Mouse (Mus musculus) monocyte, adult 5-6 weeks (primary cell): ENCODE data around the gene Rilp. TPM values are rescaled to one million over a fixed set of nuclear protein-coding genes. Genes with fewer than 3 reads are reported as not detected.

Experiments used
- ATAC-seq: fragments of 153-309, 156-312 bp; replicated peaks from 2 replicates; pipeline ENCODE4 v1.8.0; 2017; ENCODE audit warnings: mild to moderate bottlenecking; ENCODE audit not compliant: low TSS enrichment, insufficient number of reproducible peaks, severe bottlenecking, poor library complexity, low FRiP score
- total RNA-seq: library from RNA; stranded (forward); fragments of 200-1000, 200-491, 200-594 nt; gene quantifications from 3 replicates; pipeline ENCODE4 v1.2.3, GENCODE M21; 2017

Rilp gene
- total RNA-seq: 3.7 to 7.0 TPM (median 4.9 TPM) in 3 replicates

- no peak for ATAC-seq
Observed at GRCm38 (mm10) chr11:75509741-75510626, at the start of gene Rilp. TSS of gene Rilp (plus strand) at chr11:75510094.

- peak; percentile 44 for ATAC-seq
Observed at GRCm38 (mm10) chr11:75460103-75460843, 49.6 kb upstream of the Rilp start.

GRCm38 (mm10) chr11:75460844-75461742 lies 48.8 kb upstream of the Rilp start, which contains the start of gene Tlcd2:
TSS of gene Tlcd2 (plus strand) at chr11:75461715.
- peak; percentile 73 for ATAC-seq

- ATAC-seq: no peak
Observed at GRCm38 (mm10) chr11:75461743-75462252, 48.1 kb upstream of the Rilp start.

GRCm38 (mm10) chr11:75462253-75462783 lies 47.6 kb upstream of the Rilp start:
- ATAC-seq: 0 out of 2 replicates have a peak, but pooled peaks have one; percentile 7

GRCm38 (mm10) chr11:75462865-75463336 lies 47.0 kb upstream of the Rilp start:
- ATAC-seq: no peak

GRCm38 (mm10) chr11:75463624-75464023 lies 46.3 kb upstream of the Rilp start:
- no peak for ATAC-seq

GRCm38 (mm10) chr11:75464417-75464816 lies 45.5 kb upstream of the Rilp start:
- ATAC-seq: no peak

- ATAC-seq: no peak
Observed at GRCm38 (mm10) chr11:75465051-75465450, 44.8 kb upstream of the Rilp start.

- no peak for ATAC-seq
Observed at GRCm38 (mm10) chr11:75466731-75467505, 43.0 kb upstream of the Rilp start.

- ATAC-seq: peak; percentile 28; the same call in 1 of the 2 replicates
Observed at GRCm38 (mm10) chr11:75467512-75468215, 42.2 kb upstream of the Rilp start.

- ATAC-seq: no peak
Observed at GRCm38 (mm10) chr11:75468410-75468809, 41.5 kb upstream of the Rilp start.

- ATAC-seq: no peak
Observed at GRCm38 (mm10) chr11:75469261-75469660, 40.6 kb upstream of the Rilp start.

GRCm38 (mm10) chr11:75470675-75471074 lies 39.2 kb upstream of the Rilp start:
- no peak for ATAC-seq

GRCm38 (mm10) chr11:75472469-75473081 lies 37.3 kb upstream of the Rilp start:
- ATAC-seq: no peak

GRCm38 (mm10) chr11:75473376-75473775 lies 36.5 kb upstream of the Rilp start:
- ATAC-seq: no peak
